Mouse (Mus musculus) lung, adult 2 months (tissue): ENCODE results near the gene Eefsec. TPM values are rescaled to one million over a fixed set of nuclear protein-coding genes. Genes with fewer than 3 reads are reported as not detected.

ENCODE experiments used
- DNase-seq: peaks from one replicate; pipeline ENCODE4 v3.0.0; 2022
- H3K4me1 ChIP-seq: fragments of 200-500 bp; 2 replicates; pipeline ENCODE4 v1.6.1; 2011; ENCODE audit warnings: low read length; ENCODE audit not compliant: control insufficient read depth, insufficient read depth
- H3K4me3 ChIP-seq: fragments of 200-500 bp; replicated peaks from 2 replicates; pipeline ENCODE3; 2011; ENCODE audit warnings: low read depth, mild to moderate bottlenecking, control low read depth, low read length; ENCODE audit errors: extremely low read depth
- CTCF ChIP-seq: fragments of 200-500 bp; IDR thresholded peaks from 2 replicates; pipeline ENCODE4 v1.5.1; 2011; ENCODE audit warnings: mild to moderate bottlenecking, low read length, control low read depth; ENCODE audit not compliant: insufficient read depth
- POLR2A ChIP-seq: fragments of 200-500 bp; IDR thresholded peaks from 2 replicates; pipeline ENCODE4 v1.6.1; 2011; ENCODE audit warnings: low read depth, mild to moderate bottlenecking, control low read depth, low read length, borderline replicate concordance; ENCODE audit errors: extremely low read depth
- WGBS: fragments of 180-500 bp; shearing (Covaris S2); methylation state at CpG from one replicate; pipeline ENCODE4 v1.1.7; 2018; 5-methylcytosine and 5-hydroxymethylcytosine counted together
- polyA plus RNA-seq: library from polyadenylated mRNA; depleted of rRNA; stranded (reverse); fragments of >200 nt; gene quantifications from 2 replicates; pipeline ENCODE4 v1.2.3, GENCODE M21; 2012; rRNA removed

Gene Eefsec
- polyA plus RNA-seq, 1 experiment = 16.9 TPM

GRCm38 (mm10) chr6:88210182-88210581 is 236.2 kb downstream of the Eefsec start:
- WGBS = 72% methylated on average over 3 of the region's 3 CpGs
- H3K4me1 ChIP-seq = peaks cover 4% of the 10 kb centered on the region

GRCm38 (mm10) chr6:88209453-88209852 is 236.9 kb downstream of the Eefsec start:
- Histone ChIP-seq H3K4me1 (peaks cover 10% of the 10 kb centered on the region), H3K4me3 (no peak overlapping the region)
- WGBS = 65% methylated on average over 5 of the region's 5 CpGs
- peak; percentile 14 for DNase-seq
- TF ChIP-seq CTCF = no peak
- no peak for TF ChIP-seq POLR2A

More at GRCm38 (mm10) chr6:88210182-88210581, 236.2 kb downstream of the Eefsec start:
- no peak overlapping the region for H3K4me3 ChIP-seq
- DNase-seq = no peak
- no peak for TF ChIP-seq CTCF
- no peak for TF ChIP-seq POLR2A

- TF ChIP-seq CTCF (no peak), POLR2A (no peak)
- DNase-seq = no peak
- Histone ChIP-seq H3K4me3 (no peak overlapping the region), H3K4me1 (peaks cover 10% of the 10 kb centered on the region)
- 94% methylated on average over 3 of the region's 3 CpGs for WGBS
These were observed 238.0 kb downstream of the Eefsec start for GRCm38 (mm10) chr6:88208321-88208720.

GRCm38 (mm10) chr6:88207403-88208033 is 238.8 kb downstream of the Eefsec start:
- TF ChIP-seq CTCF (no peak), POLR2A (no peak)
- Histone ChIP-seq H3K4me1 (peaks cover 10% of the 10 kb centered on the region), H3K4me3 (no peak overlapping the region)
- no peak for DNase-seq
- 79% methylated on average over 10 of the region's 10 CpGs for WGBS

Other genes starting within 250 kb of the Eefsec start
- gene Dnajb8, start 224.3 kb downstream of the Eefsec start, polyA plus RNA-seq = not detected in 2 replicates
- 18.2 and 22.4 TPM in 2 replicates for gene Ruvbl1, start 18.9 kb upstream of the Eefsec start, polyA plus RNA-seq
- 188 and 195 TPM in 2 replicates for gene Sec61a1, start 72.4 kb upstream of the Eefsec start, polyA plus RNA-seq
- 0.16 and 1.8 TPM in 2 replicates for gene Kbtbd12, start 191.4 kb upstream of the Eefsec start, polyA plus RNA-seq